Mouse (Mus musculus) forebrain, postnatal 0 days (tissue): Measurements from ENCODE around the gene Man2b1. TPM values are rescaled to one million over a fixed set of nuclear protein-coding genes. Genes with fewer than 3 reads are reported as not detected.

Experiments
- ATAC-seq: fragments of 200-750 bp; cut with Nextera tagmentation; 2 replicates; pipeline ENCODE4 v1.8.0; 2017; ENCODE audit warnings: mild to moderate bottlenecking, moderate library complexity
- DNase-seq: peaks from one replicate; pipeline ENCODE4 v3.0.0-alpha.2; 2015
- H3K27ac ChIP-seq: fragments of 300-500 bp; sonication (generic); 2 replicates; pipeline ENCODE4 v1.5.1; 2014; ENCODE audit warnings: low read depth, mild to moderate bottlenecking, antibody characterized with exemption, low read length, moderate library complexity, mixed read lengths
- H3K27me3 ChIP-seq: fragments of 300-500 bp; sonication (generic); 2 replicates; pipeline ENCODE4 v1.6.1; 2014; ENCODE audit warnings: mild to moderate bottlenecking, low read length, mixed read lengths; ENCODE audit not compliant: insufficient read depth
- H3K36me3 ChIP-seq: fragments of 300-500 bp; sonication (generic); 2 replicates; pipeline ENCODE4 v1.6.1; 2014; ENCODE audit warnings: mild to moderate bottlenecking, moderate library complexity; ENCODE audit not compliant: insufficient read depth
- H3K4me1 ChIP-seq: fragments of 300-500 bp; sonication (generic); 2 replicates; pipeline ENCODE4 v1.6.1; 2014; ENCODE audit warnings: antibody characterized with exemption; ENCODE audit not compliant: insufficient read depth
- H3K4me2 ChIP-seq: fragments of 300-500 bp; sonication (generic); 2 replicates; pipeline ENCODE4 v1.6.1; 2014; ENCODE audit warnings: low read depth, mild to moderate bottlenecking, moderate library complexity
- H3K4me3 ChIP-seq: fragments of 300-500 bp; sonication (generic); 2 replicates; pipeline ENCODE4 v1.5.1; 2014; ENCODE audit warnings: low read depth, low read length, mixed read lengths
- H3K9ac ChIP-seq: fragments of 300-500 bp; sonication (generic); 2 replicates; pipeline ENCODE4 v1.6.1; 2014; ENCODE audit warnings: mild to moderate bottlenecking
- H3K9me3 ChIP-seq: fragments of 300-500 bp; sonication (generic); 2 replicates; pipeline ENCODE4 v1.6.1; 2016; ENCODE audit warnings: low read length
- CTCF ChIP-seq: sonication (generic); IDR thresholded peaks from 2 replicates; pipeline ENCODE4 v1.5.1; 2016; ENCODE audit warnings: antibody characterized with exemption, control low read depth, low read depth
- WGBS: fragments of 180-500 bp; shearing (Covaris S2); extraction: QIAGEN DNeasy Blood & Tissue Kit; methylation state at CpG from one replicate; pipeline ENCODE4 v1.1.7; 2014; 5-methylcytosine and 5-hydroxymethylcytosine counted together
- polyA plus RNA-seq: library from polyadenylated mRNA; unstranded; fragments of >200 nt; fragmentation: Nextera tagmentation; extraction: Ambion mirVana; gene quantifications from 2 replicates; pipeline ENCODE4 v1.2.1, GENCODE M21; 2015
- total RNA-seq: library from RNA; depleted of rRNA; stranded (reverse); fragments of >200 nt; gene quantifications from 2 replicates; pipeline ENCODE4 v1.2.3, GENCODE M21; 2014

Gene Man2b1
- total and polyA plus RNA-seq, 2 experiments from 2014 or later = 18.0 to 28.8 TPM

DNA sequence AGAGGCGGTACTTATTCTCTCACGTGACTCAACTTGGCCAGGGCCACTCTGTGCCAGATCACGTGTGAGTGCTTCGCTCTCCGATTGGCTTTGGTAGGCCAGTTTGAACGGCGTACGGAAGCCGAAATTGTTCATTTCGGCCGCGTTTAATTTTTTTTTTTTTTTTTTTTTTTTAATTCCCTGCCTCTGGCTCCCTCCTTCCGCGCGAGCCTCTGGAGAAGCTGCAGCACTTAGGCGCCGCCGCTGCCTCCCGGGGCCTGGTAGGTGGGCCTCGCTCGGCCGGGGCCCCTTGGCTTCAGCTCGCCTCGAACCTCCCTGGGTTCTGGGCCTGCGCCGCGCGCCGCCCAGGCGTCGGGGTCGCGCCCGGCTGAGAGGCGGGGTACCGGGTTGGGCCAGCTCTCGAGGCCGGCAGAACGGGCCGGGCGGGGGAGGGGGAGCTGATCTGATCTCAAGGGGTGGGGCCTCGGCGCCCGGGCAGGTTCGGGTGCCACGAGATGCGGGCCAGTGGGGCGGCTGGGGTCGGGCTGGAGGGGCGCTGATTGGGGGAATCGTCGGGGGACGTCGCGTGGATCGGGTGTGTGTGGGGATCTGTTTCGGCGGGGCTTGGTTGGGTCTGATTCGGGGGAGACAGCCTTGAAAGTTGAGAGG, 46.2 kb upstream of the Man2b1 start, which contains the start of gene Tnpo2:
Gene Tnpo2, plus strand, starts transcription at position 198 of the 648 bp plus-strand sequence.
- peak; percentile 98 for DNase-seq
- TF ChIP-seq CTCF = no peak
- H3K9ac ChIP-seq = peak within 1 kb of the TSS; percentile 68

DNA sequence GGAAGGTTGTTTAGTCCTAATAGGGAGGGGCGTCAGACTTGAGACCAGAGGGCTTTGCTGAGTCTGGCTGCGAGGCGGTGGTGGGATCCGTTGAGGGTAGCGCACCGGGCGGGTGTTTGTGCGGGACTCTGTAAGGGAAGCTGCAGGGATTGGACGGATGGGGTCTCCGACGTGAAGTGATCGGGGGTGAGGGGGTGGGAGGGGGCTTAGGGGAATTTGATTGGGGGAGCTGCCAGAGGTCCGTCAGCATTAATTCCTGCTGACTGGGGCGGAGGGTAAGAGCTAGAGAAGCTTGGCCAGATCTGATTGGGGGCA, 45.7 kb upstream of the Man2b1 start:
- Histone ChIP-seq H3K4me1 (0 out of 2 replicates have a peak, but pooled peaks cover 18% of the 10 kb centered on the region), H3K4me3 (peak overlapping the region; percentile 64), H3K27ac (peak overlapping the region; percentile 96), H3K27me3 (no peaks in the 10 kb centered on the region), H3K4me2 (peak overlapping the region; percentile 97), H3K36me3 (peaks cover 29% of the 10 kb centered on the region), H3K9me3 (no peaks in the 10 kb centered on the region), H3K9ac (peak overlapping the region; percentile 68)
- ATAC-seq (peak; percentile 64), DNase-seq (no peak)
- TF ChIP-seq CTCF = no peak
- 0% methylated on average over 14 of the region's 14 CpGs for WGBS

More for the DNA sequence above, 46.2 kb upstream of the Man2b1 start, which contains the start of gene Tnpo2:
- Histone ChIP-seq H3K27ac (peak within 1 kb of the TSS; percentile 96), H3K4me3 (peak within 1 kb of the TSS; percentile 64), H3K9me3 (no peaks in the 10 kb centered on the region), H3K4me2 (peak within 1 kb of the TSS; percentile 97), H3K36me3 (peaks cover 30% of the 10 kb centered on the region), H3K4me1 (0 out of 2 replicates have a peak, but pooled peaks cover 18% of the 10 kb centered on the region), H3K27me3 (no peaks in the 10 kb centered on the region)
- WGBS = under 1% methylated on average over 58 of the region's 59 CpGs
- peak; percentile 93 for ATAC-seq

DNA sequence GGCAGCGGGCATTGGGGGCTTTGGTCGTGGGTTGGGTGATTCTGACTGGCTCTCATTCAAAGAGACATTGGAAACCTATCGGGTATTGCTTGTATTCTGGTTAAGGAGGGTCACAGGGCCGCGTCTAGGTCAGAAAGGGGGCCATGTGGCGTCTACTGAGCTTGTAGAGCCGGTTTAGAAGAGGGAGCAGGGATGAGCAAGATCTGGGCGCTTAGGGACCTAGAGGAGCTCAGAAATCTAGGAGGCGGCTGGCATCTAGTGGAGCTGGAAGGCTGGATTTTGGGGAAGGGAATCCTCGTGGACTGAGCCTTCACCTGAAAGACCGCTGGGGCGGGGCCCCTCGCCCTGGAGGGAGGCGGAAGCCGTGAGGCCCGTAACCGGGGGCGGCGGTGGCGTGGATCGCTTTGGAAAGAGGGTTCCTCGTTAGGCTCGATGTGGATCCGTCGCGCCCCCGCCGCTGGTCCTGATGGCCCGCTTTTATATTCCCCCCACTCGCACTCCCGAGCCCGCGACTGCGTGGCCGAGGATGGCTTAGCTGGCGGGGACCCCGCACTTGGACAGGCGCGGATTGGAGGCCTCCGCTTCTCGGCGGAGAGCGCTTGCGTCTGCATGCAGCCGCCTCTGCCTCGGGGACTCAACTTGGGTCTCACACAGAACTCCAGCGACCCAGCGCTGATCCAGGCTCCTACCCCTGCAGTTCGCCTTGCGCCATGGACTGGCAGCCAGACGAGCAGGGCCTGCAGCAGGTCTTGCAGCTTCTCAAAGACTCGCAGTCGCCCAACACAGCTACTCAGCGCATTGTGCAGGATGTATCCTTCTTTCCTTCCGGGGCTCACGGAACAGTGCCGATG, 45.2 kb upstream of the Man2b1 start:
- no peaks in the 10 kb centered on the region for H3K9me3 ChIP-seq
- peak; percentile 52 for DNase-seq
- H3K4me1 ChIP-seq = 0 out of 2 replicates have a peak, but pooled peaks cover 18% of the 10 kb centered on the region
- WGBS = 2% methylated on average over 57 of the region's 57 CpGs
- H3K36me3 ChIP-seq = peaks cover 23% of the 10 kb centered on the region
- H3K9ac ChIP-seq = peak overlapping the region; percentile 68
- H3K4me2 ChIP-seq = peak overlapping the region; percentile 97
- H3K4me3 ChIP-seq = peak overlapping the region; percentile 64
- ATAC-seq = peak; percentile 18
- no peak for TF ChIP-seq CTCF
- H3K27me3 ChIP-seq = no peaks in the 10 kb centered on the region
- H3K27ac ChIP-seq = peak overlapping the region; percentile 96

DNA sequence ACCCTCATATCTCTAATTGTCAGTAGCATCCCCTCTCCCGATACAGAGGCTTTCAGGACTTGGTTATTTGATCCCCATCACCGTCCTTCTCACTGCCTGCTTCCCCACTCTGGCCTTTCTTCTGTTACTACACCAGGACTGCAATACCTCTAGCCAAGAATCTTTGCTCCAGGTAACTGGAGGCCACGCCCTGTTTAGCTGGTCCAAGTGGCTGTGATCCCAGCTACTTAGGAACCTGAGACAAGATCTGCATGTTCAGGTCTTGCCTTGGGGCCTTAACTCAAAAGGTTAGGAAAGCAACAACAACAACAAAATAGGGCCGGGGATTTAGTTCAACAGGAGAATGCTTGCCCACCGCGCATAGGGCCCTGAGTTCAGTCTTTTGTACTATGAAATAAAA, 39.5 kb upstream of the Man2b1 start:
- Histone ChIP-seq H3K4me1 (0 out of 2 replicates have a peak, but pooled peaks cover 2% of the 10 kb centered on the region), H3K9me3 (no peaks in the 10 kb centered on the region), H3K4me3 (no peak overlapping the region), H3K4me2 (no peak overlapping the region), H3K36me3 (peaks cover 63% of the 10 kb centered on the region), H3K9ac (no peak overlapping the region), H3K27ac (no peak overlapping the region), H3K27me3 (no peaks in the 10 kb centered on the region)
- ATAC-seq (no peak), DNase-seq (no peak)
- 89% methylated on average over 6 of the region's 6 CpGs for WGBS
- no peak for TF ChIP-seq CTCF

DNA sequence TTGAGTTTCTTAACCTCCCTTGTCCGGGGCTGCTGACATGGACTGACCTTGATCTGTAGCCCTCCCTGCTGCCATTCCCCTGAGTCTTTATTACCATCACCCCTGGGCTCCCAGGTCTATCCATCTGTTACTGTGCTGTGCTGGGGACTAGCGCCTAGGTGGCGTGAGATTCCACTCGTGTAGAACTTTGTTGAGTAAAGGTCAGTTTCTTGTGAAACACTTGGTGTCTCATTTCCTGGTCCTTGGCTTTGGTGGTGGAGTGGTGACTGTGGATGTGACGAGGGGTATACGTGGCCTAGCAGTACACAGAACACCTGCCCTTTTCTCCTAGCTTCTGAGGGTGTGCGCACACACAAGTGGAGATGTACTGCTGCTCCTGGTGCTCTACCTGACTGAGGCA, 25.7 kb upstream of the Man2b1 start:
- 83% methylated on average over 7 of the region's 7 CpGs for WGBS
- Histone ChIP-seq H3K9ac (no peak overlapping the region), H3K9me3 (no peaks in the 10 kb centered on the region), H3K36me3 (peaks cover 41% of the 10 kb centered on the region), H3K4me1 (peaks cover 6% of the 10 kb centered on the region), H3K27me3 (no peaks in the 10 kb centered on the region), H3K4me3 (no peak overlapping the region), H3K4me2 (no peak overlapping the region), H3K27ac (no peak overlapping the region)
- DNase-seq = no peak
- no peak for TF ChIP-seq CTCF
- ATAC-seq = no peak

DNA sequence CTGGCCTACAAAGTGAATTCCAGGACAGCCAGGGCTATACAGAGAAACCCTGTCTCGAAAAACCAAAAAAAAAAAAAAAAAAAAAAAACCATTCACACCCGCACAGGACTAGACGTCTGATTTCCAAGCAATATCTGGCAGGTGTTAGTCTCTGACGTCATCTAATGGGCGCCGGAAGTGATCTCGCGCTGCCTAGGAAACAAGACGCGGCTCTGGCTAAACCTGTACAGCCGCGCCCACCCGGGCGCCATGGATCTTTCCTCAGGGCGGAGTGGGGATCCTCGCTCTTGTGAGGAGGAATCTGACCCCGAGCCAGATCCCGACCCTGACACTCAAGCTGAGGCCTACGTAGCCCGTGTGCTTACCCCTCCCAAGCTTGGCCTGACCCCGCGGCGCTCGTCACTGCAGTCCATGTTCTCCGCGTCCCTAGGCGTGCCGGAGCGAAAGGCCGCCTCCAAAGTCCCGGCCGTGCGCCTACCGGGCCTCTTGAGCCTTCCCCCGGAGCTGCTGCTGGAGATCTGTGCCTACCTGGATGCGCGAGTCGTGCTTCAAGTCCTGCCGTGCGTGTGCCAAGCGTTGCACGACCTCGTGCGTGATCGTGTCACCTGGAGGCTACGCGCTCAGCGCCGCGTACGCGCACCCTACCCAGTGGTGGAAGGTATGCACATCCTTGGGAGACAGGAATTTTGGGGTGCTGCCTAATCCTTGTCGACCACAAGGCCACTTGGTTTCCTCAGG, 23.0 kb upstream of the Man2b1 start, which contains the start of gene Fbxw9:
Gene Fbxw9, plus strand, starts transcription at position 177 of the 738 bp plus-strand sequence.
- H3K9me3 ChIP-seq = no peaks in the 10 kb centered on the region
- peak within 1 kb of the TSS; percentile 83 for H3K4me2 ChIP-seq
- H3K27ac ChIP-seq = peak within 1 kb of the TSS; percentile 76
- ATAC-seq (peak; percentile 97), DNase-seq (peak; percentile 97)
- no peaks in the 10 kb centered on the region for H3K27me3 ChIP-seq
- H3K4me3 ChIP-seq = peak within 1 kb of the TSS; percentile 70
- peak within 1 kb of the TSS; percentile 78 for H3K9ac ChIP-seq
- TF ChIP-seq CTCF = 0 out of 2 replicates have a peak, but pooled peaks have one; percentile 8
- 2% methylated on average over 52 of the region's 53 CpGs for WGBS
- H3K36me3 ChIP-seq = peaks cover 21% of the 10 kb centered on the region
- H3K4me1 ChIP-seq = peaks cover 6% of the 10 kb centered on the region
